Mouse (Mus musculus): ENCODE data around the gene Ghrl. TPM values are rescaled to one million over a fixed set of nuclear protein-coding genes. Genes with fewer than 3 reads are reported as not detected.
A peak's percentile ranks its signal among the peaks of the same experiment; 100 is the strongest.

The Ghrl gene
- total and polyA plus RNA-seq, 2 experiments from 2014 or later = 0.51 TPM; not detected in 1

DNA sequence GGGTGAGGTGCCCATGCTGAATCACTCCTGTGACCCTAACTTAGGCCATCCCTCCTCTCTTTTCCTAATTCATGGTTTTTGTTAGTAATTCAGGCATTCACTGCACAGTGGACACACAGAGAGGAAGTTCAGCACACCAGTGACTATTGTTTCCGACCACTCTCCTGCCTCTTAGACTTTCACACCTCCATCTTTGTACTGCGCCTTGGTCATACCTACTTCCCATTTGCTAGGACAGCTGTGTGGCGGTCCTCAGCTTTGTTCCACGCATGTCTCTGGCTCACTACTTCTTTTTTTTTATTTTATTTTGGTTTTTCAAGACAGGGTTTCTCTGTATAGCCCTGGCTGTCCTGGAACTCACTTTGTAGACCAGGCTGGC, 28.6 kb downstream of the Ghrl start:
- DNase-seq (ENCODE audit: low spot score) = no peak
- Histone ChIP-seq H3K4me2 (ENCODE audit: low read depth, low read length) (no peak overlapping the region), H3K27ac (no peak overlapping the region), H3K9me3 (ENCODE audit: low read length) (no peaks in the 10 kb centered on the region), H3K36me3 (ENCODE audit: insufficient read depth, low read length) (no peaks in the 10 kb centered on the region), H3K27me3 (ENCODE audit: insufficient read depth, low read length) (no peaks in the 10 kb centered on the region), H3K4me1 (ENCODE audit: insufficient read depth, low read length) (no peaks in the 10 kb centered on the region), H3K9ac (replicated peaks; ENCODE audit: low read length) (no peak overlapping the region), H3K4me3 (ENCODE audit: low read length) (no peak overlapping the region)
- no peak for TF ChIP-seq CTCF (IDR thresholded peaks at IDR 0.05; ENCODE audit: low read depth)
- 89% methylated on average over 4 of the region's 4 CpGs for WGBS
- no peak for ATAC-seq

DNA sequence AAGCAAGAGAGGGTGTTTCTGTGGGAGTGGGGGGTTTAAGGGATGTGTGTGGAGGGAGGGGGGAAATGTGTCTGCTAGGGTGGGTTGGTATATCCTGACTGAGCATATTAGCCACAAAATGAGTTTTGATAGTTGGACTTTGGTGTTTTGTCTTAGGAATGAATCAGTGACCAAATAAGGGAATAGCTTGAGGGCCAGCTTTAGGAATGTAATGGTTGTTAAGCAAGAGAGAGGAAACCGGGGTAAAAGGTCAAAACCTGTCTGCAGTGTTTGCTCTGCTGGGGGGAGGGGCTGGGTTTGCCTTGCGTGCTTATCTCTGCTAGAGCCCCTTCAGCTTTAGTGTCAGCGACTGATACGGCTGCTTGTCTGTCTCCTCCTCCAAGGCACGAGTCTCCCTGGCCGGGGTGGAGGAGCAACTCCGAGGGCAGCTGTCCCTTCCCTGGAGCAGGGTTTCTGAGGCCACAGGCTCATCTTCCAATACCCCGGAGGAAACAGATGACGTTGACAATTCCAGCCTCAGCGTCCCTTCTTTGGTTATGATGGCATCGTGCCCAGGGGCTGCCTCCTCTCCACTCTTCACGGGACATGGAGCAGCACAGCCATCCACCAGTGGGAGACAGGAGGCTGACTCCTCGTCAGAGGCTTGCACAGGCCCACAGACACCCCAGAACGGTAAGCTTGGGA, 29.1 kb downstream of the Ghrl start:
- ATAC-seq (no peak), DNase-seq (ENCODE audit: low spot score) (no peak)
- no peak overlapping the region for H3K27ac ChIP-seq
- no peaks in the 10 kb centered on the region for H3K9me3 ChIP-seq (ENCODE audit: low read length)
- WGBS = 9% methylated on average over 14 of the region's 14 CpGs
- H3K27me3 ChIP-seq (ENCODE audit: insufficient read depth, low read length) = no peaks in the 10 kb centered on the region
- no peaks in the 10 kb centered on the region for H3K4me1 ChIP-seq (ENCODE audit: insufficient read depth, low read length)
- H3K4me3 ChIP-seq (ENCODE audit: low read length) = no peak overlapping the region
- H3K36me3 ChIP-seq (ENCODE audit: insufficient read depth, low read length) = no peaks in the 10 kb centered on the region
- TF ChIP-seq CTCF (IDR thresholded peaks at IDR 0.05; ENCODE audit: low read depth) = no peak
- no peak overlapping the region for H3K9ac ChIP-seq (replicated peaks; ENCODE audit: low read length)
- H3K4me2 ChIP-seq (ENCODE audit: low read depth, low read length) = no peak overlapping the region

DNA sequence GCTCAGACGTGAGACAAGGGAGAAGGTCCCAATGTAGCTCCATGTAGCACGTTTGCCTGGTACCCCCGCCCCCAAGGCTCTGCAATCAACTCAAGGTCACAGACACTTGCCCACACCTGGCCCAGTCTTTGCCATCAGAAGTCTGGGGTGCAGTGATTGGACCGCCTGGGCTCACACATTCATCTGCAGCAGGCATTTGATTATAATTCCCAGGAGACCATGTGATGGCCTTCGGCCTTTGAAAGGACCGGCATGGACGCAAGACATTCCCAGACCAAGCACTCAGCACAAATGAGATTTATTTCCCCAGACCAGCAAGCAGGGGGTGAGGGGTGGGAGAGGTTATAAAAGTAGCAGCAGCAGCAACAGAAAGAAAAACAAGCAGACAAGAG, 29.7 kb downstream of the Ghrl start:
- no peaks in the 10 kb centered on the region for H3K4me1 ChIP-seq (ENCODE audit: insufficient read depth, low read length)
- no peak for TF ChIP-seq CTCF (IDR thresholded peaks at IDR 0.05; ENCODE audit: low read depth)
- DNase-seq (ENCODE audit: low spot score) (no peak), ATAC-seq (no peak)
- WGBS = 36% methylated on average over 7 of the region's 7 CpGs
- H3K27me3 ChIP-seq (ENCODE audit: insufficient read depth, low read length) = no peaks in the 10 kb centered on the region
- no peak overlapping the region for H3K4me2 ChIP-seq (ENCODE audit: low read depth, low read length)
- no peaks in the 10 kb centered on the region for H3K36me3 ChIP-seq (ENCODE audit: insufficient read depth, low read length)
- H3K27ac ChIP-seq = peak overlapping the region; percentile 32; the same call in 1 of the 2 replicates
- H3K4me3 ChIP-seq (ENCODE audit: low read length) = no peak overlapping the region
- H3K9ac ChIP-seq (replicated peaks; ENCODE audit: low read length) = no peak overlapping the region
- no peaks in the 10 kb centered on the region for H3K9me3 ChIP-seq (ENCODE audit: low read length)

DNA sequence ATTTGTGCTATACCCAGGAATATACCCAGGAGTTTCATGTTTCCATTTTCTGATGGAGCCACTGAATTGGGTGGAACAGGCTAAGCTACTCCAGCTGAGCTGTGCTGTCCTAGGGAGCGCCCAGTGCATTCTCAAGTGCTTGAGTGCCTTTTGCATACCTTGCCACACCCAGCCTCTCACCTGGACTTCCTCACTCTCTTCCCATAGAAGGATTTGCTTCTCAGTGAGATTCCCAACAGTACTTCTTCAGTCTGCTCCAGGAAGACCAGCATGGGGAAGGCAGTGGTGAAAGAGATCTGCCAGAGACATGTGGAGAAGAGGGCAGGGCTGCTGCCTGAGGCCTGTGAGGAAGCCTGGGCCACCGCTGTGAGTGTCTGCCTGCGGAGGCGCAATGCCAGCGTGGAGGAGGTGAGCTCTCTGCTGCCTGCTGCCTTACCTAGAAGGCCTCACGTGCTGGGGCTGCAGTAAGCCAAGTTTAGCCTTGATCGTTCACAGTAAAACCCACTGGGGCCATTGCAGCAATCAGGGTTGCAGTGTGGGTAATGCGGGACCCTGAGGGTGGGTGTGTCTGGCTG, 33.0 kb downstream of the Ghrl start:
- 42% methylated on average over 8 of the region's 8 CpGs for WGBS
- DNase-seq (ENCODE audit: low spot score) = no peak
- Histone ChIP-seq H3K4me3 (ENCODE audit: low read length) (no peak overlapping the region), H3K27me3 (ENCODE audit: insufficient read depth, low read length) (no peaks in the 10 kb centered on the region), H3K4me2 (ENCODE audit: low read depth, low read length) (no peak overlapping the region), H3K27ac (no peak overlapping the region), H3K9ac (replicated peaks; ENCODE audit: low read length) (no peak overlapping the region), H3K36me3 (ENCODE audit: insufficient read depth, low read length) (no peaks in the 10 kb centered on the region), H3K4me1 (ENCODE audit: insufficient read depth, low read length) (no peaks in the 10 kb centered on the region), H3K9me3 (ENCODE audit: low read length) (no peaks in the 10 kb centered on the region)
- TF ChIP-seq CTCF (IDR thresholded peaks at IDR 0.05; ENCODE audit: low read depth) = no peak
- ATAC-seq = no peak

DNA sequence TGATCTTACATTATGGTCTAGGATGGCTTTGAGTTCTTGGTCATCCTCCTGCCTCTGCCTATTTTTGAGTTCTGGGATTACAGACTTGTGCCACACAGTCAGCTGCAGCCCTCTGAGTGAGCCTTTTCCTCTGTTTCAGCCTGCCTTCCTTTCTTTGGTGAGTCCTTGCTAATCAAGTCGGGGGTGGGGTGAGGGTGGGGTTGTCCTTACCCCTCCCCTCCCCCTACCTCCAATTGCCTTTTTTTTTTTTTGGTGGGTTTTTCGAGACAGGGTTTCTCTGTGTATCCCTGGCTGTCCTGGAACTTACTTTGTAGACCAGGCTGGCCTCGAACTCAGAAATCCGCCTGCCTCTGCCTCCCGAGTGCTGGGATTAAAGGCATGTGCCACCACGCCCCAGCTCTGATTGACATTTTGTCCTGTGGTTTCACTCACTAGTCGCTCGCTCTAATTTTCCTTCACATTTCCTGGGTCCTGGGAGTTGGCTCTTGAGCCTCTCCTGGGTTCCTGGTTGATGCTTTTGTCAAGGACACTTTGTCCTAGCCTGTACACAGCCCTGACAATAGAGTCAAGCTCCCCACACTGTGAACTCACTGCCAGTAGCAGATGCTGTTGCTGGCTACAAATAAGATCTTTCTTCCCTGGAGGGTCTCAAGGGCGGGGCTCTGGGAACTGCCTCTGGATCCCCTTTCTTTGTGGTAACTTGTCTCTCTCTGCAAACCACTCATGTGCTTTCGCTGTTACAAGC, 36.4 kb downstream of the Ghrl start:
- H3K4me1 ChIP-seq (ENCODE audit: insufficient read depth, low read length) = no peaks in the 10 kb centered on the region
- WGBS = 82% methylated on average over 10 of the region's 10 CpGs
- H3K4me2 ChIP-seq (ENCODE audit: low read depth, low read length) = no peak overlapping the region
- H3K9ac ChIP-seq (replicated peaks; ENCODE audit: low read length) = no peak overlapping the region
- no peak for TF ChIP-seq CTCF (IDR thresholded peaks at IDR 0.05; ENCODE audit: low read depth)
- DNase-seq (ENCODE audit: low spot score) (no peak), ATAC-seq (no peak)
- H3K27me3 ChIP-seq (ENCODE audit: insufficient read depth, low read length) = no peaks in the 10 kb centered on the region
- no peak overlapping the region for H3K27ac ChIP-seq
- no peaks in the 10 kb centered on the region for H3K9me3 ChIP-seq (ENCODE audit: low read length)
- H3K36me3 ChIP-seq (ENCODE audit: insufficient read depth, low read length) = no peaks in the 10 kb centered on the region
- H3K4me3 ChIP-seq (ENCODE audit: low read length) = no peak overlapping the region

DNA sequence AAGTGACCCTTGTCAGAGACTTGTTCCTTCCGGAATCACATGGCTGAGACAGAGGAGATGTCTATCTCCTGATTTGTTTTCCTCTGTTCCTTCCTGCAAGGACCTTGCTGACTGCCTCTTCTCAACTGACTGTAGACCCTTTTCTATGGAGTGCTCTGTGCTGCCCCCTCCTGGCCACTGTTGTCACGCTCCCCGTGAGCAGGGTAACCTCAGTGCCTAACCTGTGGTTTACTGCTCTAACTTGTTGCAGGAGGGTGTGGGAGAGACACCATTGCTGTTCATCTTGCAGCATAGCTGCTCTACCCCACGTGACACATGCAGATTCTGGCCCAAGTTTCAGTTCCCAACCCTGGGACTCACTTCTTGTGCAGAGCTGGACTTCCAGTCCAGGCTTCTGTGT, 38.4 kb downstream of the Ghrl start:
- Histone ChIP-seq H3K9ac (replicated peaks; ENCODE audit: low read length) (no peak overlapping the region), H3K9me3 (ENCODE audit: low read length) (no peaks in the 10 kb centered on the region), H3K27ac (no peak overlapping the region), H3K4me3 (ENCODE audit: low read length) (no peak overlapping the region), H3K36me3 (ENCODE audit: insufficient read depth, low read length) (no peaks in the 10 kb centered on the region), H3K27me3 (ENCODE audit: insufficient read depth, low read length) (no peaks in the 10 kb centered on the region), H3K4me1 (ENCODE audit: insufficient read depth, low read length) (no peaks in the 10 kb centered on the region), H3K4me2 (ENCODE audit: low read depth, low read length) (no peak overlapping the region)
- ATAC-seq (peak; percentile 47; the same call in 1 of the 2 replicates), DNase-seq (ENCODE audit: low spot score) (peak; percentile 70)
- TF ChIP-seq CTCF (IDR thresholded peaks at IDR 0.05; ENCODE audit: low read depth) = peak; percentile 85
- 18% methylated on average over 4 of the region's 4 CpGs for WGBS
